Mouse (Mus musculus) cerebellum, adult (tissue): Measurements from ENCODE around the gene Irf4.

Experiments used
- ATAC-seq: cut with Nextera tagmentation; 2 replicates; pipeline ENCODE4 v1.9.2; 2017; ENCODE audit warnings: mild to moderate bottlenecking, moderate library complexity, mixed read lengths; ENCODE audit not compliant: insufficient number of reproducible peaks, low FRiP score, low TSS enrichment

The Irf4 gene

DNA sequence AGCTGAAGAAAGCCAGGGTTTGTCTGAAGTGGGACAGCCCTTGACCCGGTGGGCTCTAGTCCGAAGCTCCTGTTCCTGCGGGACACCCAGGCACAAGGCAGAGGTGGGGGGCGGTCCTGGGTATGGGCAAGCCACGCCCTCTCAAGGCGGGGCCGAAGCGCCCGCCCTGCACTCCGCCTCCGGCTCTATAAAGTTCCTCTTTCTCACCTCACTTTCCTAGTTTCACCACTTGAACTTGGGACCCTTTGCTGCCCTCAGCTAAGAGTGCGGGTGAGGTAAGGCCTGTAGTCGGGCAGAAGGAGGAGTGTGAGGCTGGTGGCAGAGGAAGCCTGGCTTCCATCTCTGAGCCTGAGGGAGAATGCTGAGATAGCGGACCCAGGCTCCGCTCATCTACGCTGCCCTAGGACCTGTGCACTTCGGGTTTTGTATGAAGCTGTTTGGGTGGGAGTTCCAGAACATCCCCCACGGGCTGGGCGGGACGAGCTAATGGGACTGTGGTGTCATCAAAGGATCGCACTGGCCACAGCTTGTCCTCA, at the start of gene Irf4:
Gene Irf4 (plus strand): TSS at position 206 of the 536 bp plus-strand sequence.
- ATAC-seq = no peak

DNA sequence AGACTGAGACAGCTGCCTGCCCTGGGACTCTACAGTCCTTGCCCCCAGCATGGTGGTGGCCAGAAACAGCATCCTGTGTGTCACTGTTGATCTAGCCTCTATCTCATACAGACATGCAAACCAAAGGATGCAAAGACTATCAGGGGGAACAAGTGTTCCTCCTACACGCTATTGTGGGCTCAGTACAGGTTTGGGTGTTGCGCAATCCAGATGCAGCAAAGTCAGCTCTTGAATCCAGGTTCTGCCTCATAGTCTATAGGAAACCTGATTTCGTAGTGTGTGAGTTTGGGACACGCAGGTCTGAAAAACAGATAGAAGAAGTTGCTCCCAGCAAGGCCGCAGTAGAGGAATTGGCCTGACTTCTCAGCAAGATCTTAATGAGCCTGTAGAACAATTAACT, 46.3 kb upstream of the Irf4 start:
- no peak for ATAC-seq

DNA sequence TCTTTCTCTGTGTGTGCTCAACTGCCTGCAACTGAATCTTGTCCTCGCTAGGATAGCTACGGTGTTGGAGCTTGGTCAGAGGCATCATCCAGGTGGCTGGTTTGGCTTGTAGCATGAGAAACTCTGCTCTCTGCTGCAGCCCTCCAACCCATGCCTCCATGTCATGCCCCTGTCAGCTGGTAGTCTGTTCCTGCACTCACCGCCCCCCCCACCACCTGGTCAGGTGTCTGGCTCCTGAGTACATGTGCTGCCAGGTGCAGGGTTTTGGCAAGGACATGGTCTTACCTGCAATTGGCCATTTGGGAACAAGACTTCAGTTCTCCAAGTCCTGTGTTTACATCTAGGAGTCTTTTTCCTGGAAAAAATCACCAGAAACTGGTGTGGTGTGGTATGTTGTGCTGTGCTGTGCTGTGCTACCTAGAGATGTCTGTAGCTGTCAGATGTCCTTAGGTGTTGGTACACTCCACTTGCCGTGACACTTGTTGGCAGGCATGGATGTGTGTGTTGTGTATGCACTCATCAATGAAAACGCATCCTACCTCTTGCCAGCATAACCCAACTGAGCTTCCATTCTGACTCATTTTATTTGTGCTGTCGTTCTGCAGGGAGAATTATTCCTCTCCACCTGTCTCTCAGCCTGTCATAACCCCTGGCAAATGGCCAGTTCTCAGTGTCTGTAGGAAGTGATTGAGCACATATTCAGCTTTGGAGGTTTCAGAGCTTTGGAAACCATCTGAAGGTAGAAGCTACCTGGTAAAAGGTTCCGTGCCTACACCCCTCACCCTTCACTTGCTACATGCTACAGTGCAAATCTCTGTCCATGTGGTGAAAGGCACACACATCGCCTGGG, 44.6 kb upstream of the Irf4 start:
- no peak for ATAC-seq

DNA sequence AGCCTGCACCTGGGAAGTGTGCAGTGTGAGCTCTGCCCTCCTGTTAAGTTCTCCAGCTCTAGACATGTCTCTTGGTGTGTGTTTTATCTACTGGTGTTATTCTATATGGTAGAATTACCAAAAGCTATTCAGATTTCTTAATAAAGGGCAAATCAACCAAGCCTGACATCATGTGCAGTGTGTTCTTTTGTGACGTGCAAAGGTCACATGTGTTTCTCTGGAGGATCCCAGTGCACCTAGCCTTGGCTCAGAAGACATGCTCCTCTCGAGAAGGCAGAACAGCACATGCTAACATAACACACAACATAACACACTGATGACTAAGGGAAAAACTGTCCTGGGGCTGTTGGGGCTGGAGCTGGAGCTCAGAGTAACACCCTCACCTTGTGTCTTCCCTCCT, 38.0 kb upstream of the Irf4 start:
- no peak for ATAC-seq

DNA sequence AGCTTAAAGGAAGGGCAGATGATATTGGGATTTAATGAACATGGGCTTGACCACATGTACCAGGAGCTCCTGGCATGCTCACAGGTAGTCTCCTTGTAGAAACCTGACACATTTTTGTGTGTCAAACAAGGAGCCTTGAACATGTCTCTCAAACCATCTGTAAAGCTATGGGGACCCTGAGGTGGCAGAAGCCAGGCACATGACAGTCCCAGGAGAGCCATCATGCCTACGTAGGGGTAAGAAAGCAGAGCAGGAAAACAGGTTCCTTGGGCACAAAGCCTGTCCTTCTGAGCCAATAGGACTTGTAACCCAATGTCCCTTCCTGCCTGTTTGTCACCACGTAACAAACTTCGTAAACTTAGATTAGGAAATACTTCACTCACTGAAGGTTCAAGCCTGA, 37.3 kb upstream of the Irf4 start:
- ATAC-seq = no peak

DNA sequence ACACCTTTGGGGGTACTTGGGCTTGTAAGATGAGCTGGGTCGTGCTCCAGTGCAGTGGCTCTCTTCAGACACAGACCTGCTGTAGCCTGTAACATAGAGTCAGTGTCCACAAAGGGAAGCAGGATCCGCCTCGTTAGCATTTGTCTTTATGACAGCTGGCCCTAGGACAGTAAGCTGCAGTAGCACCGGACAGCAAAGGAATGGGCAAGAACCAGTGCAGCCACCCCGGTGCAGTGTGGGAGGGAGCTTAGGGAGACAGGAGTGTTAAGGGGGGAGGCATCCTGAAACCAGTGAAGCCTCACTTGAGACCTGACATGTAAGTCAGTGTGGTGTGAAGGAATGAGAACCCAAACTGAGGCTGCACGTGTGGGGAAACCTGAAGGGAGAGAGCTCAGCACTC, 36.7 kb upstream of the Irf4 start:
- no peak for ATAC-seq

DNA sequence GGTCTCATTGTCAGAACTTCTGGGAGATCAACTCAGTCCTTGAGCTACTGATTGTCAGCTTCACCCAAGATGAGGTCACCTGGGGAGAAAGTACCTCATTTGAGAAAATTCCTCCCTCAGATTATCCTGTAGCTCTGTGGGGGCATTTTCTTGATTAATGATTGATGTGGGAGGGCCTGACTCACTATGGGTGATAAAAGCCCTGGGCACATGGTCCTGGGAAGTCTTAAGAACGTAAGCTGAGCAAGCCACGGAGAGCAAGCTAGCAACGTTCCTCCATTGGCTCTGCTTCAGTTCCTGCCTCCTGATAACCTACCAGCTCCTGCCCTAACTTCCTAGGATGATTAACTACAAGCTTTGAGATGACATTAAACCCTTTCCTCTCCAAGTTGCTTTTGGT, 35.4 kb upstream of the Irf4 start:
- no peak for ATAC-seq

DNA sequence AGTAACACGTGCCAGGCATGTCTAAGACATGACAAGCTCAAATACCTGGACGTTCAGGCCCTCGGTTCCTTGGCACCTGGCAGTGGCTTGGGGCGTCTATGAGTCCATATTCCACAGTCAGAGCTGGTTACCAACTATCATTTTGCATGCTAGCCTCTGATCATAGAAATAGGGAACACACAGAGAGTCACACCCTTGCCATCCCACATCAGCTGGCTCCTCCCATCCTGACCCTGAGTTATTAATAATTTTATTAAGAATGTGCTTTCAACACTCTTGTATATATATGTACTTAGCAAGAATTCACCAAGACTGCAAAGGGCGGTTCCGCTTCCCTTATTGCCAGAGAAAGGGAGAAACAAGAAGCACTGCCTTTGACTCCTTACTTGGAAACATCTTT, 34.5 kb upstream of the Irf4 start:
- ATAC-seq = no peak

DNA sequence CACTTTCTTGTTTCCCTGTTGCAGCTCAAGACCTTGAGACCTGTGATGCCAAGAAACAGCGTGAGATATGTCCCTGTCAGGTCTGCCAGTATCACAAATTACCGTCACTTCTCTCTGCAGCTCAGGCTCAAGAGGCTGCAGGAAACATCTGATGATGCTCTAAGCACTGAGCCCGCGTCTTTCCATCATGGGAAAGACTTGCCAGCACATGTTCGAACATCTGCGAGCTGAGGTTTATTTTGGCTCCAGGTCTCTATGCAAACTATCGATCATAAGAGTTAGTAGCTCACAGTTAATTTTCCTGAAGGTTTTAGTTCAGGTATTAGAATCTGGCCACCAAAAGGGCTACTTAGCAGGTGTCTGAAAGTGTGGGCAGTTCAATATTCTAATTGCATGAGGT, 34.0 kb upstream of the Irf4 start:
- ATAC-seq = no peak

DNA sequence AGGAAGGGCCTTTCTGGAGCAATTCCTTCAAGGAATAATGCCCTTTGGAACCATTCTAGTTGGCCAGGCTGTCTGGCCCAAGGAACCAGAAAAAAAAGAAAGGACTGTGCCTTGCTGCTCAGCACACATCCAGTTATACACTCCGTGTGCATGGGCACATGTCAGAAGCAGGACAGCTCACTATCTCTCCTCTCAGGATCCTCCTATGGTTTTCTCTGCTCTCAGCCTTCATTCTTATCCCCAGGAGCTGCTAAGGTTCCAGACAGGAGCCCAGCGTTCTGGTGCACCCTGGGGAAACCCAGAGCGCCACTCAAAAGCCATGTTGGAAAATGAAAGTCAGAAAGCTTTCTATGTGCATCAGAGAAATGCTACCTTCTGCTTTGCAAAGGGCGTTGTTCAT, 33.5 kb upstream of the Irf4 start:
- no peak for ATAC-seq

DNA sequence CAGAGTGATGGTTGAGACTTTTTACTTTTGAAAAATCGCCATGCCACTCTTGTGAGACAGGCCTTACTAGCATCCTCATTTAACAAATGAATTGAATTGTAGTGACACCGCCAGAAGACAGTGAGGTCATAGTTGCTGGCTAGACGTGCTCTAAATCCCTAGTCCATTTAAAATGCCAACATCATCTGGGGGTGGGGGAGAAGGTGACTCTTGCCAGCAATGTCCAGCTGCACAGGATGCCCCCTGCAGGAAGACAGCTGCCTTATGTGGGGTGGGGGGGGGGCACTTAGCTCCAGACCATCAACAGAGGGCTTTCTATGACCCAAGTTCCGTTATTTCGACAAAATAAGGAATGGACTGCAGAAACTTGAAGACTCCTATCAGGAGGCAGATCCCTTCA, 32.4 kb upstream of the Irf4 start:
- ATAC-seq = no peak

DNA sequence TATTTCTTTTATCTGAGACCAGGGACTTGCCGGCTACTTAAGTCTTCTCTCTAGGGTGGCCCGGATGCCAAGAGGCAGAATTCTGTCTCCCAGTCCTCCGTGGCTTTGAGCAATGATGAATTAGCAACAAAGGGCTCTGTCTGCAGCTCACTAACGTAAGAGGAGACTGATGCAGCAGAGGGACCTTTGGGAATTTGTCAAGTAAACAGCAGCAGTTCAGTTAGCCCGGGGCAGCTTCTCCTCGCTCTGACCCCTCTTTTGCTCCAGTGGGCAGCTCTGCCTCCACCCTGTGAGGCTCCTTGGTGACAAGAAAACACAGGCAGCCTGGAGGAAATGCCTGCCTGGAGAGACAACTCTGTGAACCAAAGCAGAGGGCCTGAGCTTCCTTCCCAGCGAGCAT, 26.4 kb upstream of the Irf4 start:
- ATAC-seq = no peak

DNA sequence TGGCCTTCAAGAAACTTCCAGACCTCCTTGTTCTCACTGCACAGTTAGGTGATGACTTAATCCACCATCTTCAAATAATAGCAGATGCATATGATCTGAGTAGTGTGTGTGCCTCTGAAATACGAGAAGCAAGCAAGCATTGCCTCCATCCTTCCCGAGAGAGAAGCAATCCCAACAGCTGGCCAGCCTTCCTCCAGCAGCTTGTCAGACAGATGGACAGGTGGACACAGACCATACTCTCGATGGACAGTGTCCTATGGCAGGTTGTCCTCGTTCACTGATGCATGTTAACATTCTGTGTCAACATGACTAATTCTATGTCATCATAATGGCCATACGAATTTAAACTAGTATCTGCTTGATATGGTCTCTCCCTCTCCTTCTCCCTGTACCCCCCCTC, 25.8 kb upstream of the Irf4 start:
- ATAC-seq = no peak

DNA sequence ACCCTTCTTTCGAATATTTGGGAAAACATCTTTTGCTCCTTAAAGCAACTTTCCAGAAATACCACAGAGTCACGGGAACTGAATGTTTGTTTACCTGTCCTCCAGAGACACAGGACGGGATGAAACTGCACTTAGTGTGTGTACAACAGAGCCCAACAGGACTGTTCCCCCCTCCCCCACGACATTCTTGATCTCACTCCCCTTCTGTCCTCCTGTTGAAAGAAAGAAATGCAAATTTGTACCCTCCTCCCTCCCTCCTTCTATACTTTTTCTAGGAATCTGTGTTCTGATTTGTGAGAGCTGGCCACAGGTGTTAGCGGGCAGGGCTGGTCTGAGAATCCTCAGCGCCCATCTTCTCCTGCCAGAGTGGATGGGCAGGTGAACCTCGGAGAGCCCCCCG, 25.2 kb upstream of the Irf4 start:
- ATAC-seq = no peak

DNA sequence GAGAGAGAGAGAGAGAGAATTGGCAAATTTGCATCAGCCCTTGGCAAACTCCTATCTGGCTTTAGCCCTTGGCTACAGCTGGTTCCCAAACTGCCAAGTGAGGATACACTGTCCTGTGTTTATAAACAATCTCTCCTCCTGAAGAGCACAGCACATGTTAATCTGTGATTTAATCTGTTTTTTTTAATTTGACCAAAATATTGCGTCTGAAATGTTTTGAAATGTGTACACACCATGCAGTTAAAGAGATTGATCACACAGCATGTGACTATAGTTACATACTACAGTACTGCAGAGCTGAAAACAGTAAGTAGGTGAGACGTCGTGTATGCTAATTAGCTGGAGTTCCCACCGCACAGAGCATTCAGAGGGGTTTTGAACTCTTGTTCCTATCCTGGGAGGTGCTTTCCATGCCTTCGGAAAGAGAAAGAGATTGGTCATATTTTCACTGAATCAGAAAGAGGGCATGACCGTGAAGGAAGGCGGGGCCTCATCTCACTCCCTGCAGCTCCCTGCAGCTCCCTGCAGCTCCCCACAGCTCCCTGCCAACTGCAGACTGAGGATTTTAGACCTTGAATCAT, 24.2 kb upstream of the Irf4 start:
- 0 out of 2 replicates have a peak, but pooled peaks have one; percentile 40 for ATAC-seq

DNA sequence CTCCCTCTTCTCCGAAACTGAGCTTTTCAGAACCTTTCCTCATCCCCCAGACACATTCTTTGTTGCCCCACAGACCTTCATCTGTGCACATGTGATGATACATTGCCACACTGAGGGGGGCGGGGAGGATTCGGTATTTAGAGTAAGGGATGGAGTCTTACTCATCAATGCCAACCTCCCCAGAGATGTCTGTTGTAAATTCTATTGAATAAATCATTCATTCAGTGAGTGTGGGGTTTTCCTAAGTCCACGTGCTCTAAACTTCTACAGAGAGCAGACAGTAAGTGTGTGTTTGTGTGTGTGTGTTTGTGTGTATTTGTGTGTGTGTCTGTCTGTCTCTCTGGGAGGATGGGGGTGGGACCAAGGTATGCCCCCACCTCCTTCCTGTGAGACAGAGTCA, 22.1 kb upstream of the Irf4 start:
- ATAC-seq = no peak

DNA sequence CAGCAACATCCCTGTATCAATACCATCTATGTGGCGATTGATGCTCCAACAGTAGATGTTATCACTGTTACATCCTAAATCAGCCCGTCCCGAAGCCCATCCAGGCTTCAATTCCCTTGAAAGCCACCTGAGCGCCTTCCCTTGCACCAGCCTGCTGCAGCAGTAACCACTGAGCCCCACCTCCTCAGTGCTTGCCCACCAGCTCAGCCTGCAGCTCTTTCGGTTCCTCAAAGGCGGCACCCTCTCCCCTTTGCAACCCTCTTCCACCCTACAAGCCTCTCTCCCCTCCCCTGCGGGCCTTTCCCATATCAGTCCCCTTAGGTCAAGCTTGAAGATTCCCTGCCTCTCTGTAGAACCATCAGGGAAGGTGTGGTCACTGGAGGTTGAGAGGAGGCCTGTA, 20.9 kb upstream of the Irf4 start:
- ATAC-seq = no peak

DNA sequence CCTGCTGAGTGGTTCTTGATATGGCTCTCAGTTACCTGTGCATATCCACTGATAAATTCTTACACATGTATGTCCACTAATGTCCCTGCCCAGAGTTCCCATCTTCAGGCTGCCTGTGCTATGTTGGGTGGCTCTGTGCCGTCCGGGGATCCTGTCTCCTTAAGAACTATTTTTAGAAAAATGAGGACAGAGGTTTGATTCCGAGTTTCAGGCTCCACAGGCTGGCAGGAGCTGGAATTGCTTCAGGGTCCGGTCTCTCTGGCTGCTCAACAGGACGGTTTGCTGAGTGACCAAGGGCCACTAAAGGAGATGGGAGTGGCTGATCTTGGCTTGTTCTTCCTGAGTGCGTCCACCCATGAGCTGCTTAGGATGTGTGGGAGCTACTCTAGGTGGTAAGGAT, 19.8 kb upstream of the Irf4 start:
- no peak for ATAC-seq

DNA sequence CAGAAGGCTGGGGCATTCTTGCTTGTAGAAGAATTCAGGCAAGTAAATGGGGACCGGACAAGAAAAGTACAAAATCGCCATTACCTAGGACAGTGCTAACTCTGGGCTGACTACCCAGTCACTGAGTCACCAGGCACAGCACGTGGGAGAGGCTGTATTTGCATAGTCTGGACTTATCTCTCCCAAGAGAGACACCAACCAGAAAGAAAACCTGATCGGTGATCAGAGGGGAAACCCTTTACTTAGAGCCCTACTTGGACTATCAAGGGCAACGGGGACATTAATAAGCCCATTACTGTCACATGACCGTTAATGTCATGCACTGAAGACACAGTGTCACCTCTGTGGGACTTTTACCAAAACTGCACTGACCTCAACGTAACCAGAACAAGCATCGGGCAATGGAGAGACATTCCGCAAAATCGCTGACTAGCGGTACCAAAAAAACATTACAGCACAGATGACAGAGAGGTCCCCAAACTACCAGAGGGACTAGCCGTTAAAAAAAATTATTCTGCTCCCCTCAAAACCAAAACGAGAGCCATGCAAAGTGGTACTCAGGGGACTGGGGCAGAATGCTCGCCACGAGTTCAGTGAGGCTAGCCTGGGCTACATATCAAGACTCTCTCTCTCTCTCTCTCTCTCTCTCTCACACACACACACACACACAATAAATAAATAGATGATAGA, 18.8 kb upstream of the Irf4 start:
- no peak for ATAC-seq

DNA sequence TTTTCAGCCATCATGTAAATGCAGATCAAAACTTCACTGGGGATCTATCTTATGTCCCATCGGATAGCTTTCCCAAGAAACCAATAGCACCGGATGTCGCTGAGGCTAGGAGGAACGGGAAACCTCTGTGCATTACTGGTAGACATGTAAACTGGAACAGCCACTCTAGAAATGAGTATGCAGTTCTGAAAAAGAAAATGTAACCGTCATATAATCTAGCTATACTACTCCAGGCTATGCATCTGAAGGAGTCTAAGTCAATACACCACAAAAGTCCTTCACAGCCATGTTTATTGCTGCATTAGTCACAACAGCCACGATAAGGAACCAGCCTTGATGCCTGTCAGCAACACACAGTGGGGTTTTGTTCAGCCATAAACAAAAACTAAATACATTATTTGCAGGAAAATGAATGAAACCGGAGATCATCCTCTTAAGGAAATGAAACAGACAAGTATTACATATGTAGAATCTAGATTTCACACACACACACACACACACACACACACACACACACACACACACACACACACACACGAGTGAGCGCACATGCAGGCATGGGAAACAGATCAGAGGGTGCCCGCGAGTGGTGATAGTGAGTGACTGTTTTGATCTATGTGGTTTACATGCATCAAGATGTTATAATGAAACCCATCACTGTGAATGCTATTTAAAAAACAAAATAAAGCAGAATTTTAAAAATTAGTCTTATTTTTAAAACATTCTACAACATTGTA, 16.1 kb upstream of the Irf4 start:
- ATAC-seq = no peak

DNA sequence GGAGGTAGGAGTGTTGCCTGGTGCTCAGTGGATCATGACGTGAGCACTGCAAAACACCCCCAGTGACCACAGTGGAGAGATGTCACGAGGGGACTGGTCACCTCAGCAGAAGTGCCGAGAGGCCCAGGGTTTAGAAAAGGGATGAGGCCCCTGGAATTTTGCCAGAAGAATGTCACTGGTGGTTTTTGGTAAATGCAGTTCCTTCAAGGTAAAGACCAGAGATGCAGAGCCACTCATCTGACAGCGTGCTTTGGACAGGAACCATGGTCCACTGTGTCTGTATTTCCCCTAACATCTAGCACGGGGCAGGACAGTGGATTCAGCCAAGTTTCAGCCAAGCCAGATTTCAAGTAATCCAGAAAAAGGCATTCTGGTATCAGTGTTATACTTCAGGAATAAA, 12.3 kb upstream of the Irf4 start:
- no peak for ATAC-seq
